Mouse (Mus musculus) brown adipose tissue, adult 24 weeks (tissue): Measurements from ENCODE around the gene Mettl21a. TPM values are rescaled to one million over a fixed set of nuclear protein-coding genes. Genes with fewer than 3 reads are reported as not detected.
"Not testable (repeated sequence)": the region's sequence is repeated elsewhere in the genome, so short reads cannot be mapped to it uniquely, and the experiment has no call there.

ENCODE experiments used
- H3K27ac ChIP-seq: fragments of 200-500 bp; replicated peaks from 2 replicates; pipeline ENCODE4 v1.5.1; 2012; ENCODE audit warnings: low read depth, mild to moderate bottlenecking, low read length
- H3K4me1 ChIP-seq: fragments of 200-500 bp; 2 replicates; pipeline ENCODE4 v1.6.1; 2012; ENCODE audit warnings: low read length, mixed read lengths; ENCODE audit not compliant: control insufficient read depth, insufficient read depth, insufficient read length
- H3K4me3 ChIP-seq: fragments of 200-500 bp; 2 replicates; pipeline ENCODE4 v1.5.1; 2012; ENCODE audit warnings: low read depth, mild to moderate bottlenecking, low read length, moderate library complexity; ENCODE audit not compliant: insufficient read depth
- polyA plus RNA-seq: library from polyadenylated mRNA; stranded (reverse); fragments of >200 nt; gene quantifications from 2 replicates; pipeline ENCODE4 v1.2.4, GENCODE M21; 2012; ENCODE audit not compliant: missing spikeins, insufficient read depth, insufficient read length

Gene Mettl21a
- polyA plus RNA-seq: 4.2 and 4.5 TPM in 2 replicates

- Histone ChIP-seq H3K4me1 (peaks cover 2% of the 10 kb centered on the region), H3K4me3 (peak within 1 kb of the TSS; percentile 84), H3K27ac (peak within 1 kb of the TSS; percentile 91)
These were observed at the start of gene Mettl21a for GRCm38 (mm10) chr1:64616881-64617714. Gene Mettl21a, minus strand, starts transcription at chr1:64617242.

GRCm38 (mm10) chr1:64658876-64659275 lies 41.8 kb upstream of the Mettl21a start:
- peak overlapping the region; percentile 85 for H3K27ac ChIP-seq
- peak overlapping the region; percentile 45 for H3K4me3 ChIP-seq

DNA sequence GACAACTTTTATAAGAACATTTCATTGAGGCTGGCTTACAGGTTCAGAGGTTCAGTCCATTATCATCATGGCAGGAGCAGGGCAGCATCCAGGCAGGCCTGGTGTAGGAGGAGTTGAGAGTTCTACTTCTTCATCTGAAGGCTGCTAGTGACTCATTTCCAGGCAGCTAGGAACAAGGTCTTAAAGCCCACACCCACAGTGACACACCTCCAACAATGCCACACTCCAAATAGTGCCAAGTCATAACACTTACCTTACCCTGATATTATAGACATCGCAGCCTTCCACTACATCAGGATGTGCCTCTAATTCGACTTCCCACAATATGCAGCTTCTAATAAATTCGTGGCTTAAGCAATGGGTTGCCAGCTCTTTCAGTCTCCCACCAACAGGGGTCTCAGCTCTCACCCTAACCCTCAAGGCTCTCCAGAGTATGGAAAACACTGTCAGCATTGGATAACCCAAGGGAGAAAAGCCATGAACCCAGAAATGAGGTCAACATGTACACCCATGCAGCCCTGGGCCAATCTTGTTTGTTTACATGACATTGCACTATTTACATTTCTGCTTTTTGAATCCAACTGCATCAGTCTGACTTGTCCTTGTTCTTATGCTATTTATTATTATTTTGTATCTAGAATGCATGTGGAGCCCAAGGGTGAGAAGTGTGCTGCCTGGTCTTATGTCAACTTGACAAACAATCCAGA lies 39.5 kb upstream of the Mettl21a start:
- no peak overlapping the region for H3K4me3 ChIP-seq
- no peak overlapping the region for H3K27ac ChIP-seq
- H3K4me1 ChIP-seq: 0 out of 2 replicates have a peak, but pooled peaks cover 2% of the 10 kb centered on the region

More at GRCm38 (mm10) chr1:64658876-64659275, 41.8 kb upstream of the Mettl21a start:
- H3K4me1 ChIP-seq: 0 out of 2 replicates have a peak, but pooled peaks cover 2% of the 10 kb centered on the region

GRCm38 (mm10) chr1:64655415-64655814 lies 38.4 kb upstream of the Mettl21a start:
- H3K4me1 ChIP-seq: 0 out of 2 replicates have a peak, but pooled peaks cover 2% of the 10 kb centered on the region
- H3K27ac ChIP-seq: no peak overlapping the region
- H3K4me3 ChIP-seq: no peak overlapping the region

DNA sequence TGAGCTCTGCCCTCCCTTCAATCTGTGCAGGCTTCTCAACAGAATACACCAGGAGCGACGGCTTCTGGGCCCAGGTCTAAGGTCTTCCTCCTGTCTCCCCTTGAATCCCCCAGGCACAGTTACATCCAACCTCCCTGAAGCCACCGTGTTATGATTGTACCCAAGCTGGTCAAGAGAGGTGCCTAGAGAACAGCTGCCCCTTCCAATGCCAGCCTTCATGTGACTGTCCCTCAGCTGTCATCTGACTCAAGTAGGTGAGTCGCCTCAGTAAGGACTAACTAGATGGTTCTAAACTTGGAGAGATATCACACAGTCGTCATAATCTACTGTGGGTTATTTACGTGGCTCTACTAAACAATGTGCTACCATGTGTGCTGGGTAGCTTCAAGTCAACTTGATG lies 36.7 kb upstream of the Mettl21a start:
- no peak overlapping the region for H3K27ac ChIP-seq
- no peaks in the 10 kb centered on the region for H3K4me1 ChIP-seq
- no peak overlapping the region for H3K4me3 ChIP-seq

DNA sequence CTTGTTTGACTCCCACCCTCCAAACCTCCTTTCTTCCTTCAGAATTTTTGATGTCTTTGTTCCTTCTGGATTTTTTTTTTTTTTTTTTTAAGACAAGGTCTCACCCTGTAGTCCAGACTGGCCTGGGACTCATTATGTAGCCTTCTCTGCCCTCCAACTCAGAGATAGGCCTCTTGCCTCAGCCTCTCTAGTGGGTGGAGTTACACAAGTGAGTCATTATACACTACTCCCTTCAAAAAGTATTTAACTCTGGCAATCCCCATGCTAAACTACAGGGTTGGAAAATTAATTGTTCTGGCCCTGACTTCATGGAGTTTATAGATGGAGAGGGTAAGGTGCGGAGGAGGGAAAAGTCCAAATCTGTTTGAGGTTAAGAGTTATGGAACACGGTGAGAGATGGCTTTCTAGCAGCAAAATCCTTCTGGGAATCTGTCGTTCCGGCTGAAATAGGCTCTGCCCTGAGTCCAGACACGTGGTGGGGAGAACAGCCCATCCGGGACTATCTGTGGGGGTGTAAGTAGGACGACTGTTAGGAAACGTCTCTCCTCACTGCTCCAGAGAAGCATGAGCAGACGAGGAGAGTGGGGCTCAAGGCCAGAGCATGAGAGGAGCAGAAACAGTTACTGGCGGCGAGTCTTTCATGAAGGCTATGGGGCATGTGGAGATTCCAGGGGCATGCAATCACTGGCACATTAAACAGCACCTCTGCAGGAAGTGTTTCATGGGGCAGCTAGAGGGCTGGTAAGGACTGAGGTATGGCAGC lies 32.5 kb upstream of the Mettl21a start:
- H3K27ac ChIP-seq: no peak overlapping the region

DNA sequence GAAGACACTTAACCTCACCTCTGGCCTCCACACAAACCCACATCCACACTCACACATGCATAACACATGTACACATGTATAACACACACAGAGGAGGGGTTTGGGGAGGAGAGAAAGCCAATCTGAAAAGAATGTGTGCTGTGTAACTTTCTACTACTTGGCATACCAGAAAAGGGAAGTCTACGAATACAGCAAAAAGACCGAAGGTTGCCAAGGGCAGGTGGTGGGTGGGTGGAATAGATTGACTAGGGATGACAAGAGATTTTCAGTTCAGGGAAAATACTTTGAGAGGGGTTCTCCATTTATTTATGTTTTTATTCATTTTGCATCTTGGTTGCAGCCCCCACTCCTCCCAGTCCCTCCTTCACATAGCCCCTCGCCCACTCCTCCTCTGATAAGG lies 27.5 kb upstream of the Mettl21a start:
- no peaks in the 10 kb centered on the region for H3K4me1 ChIP-seq
- H3K27ac ChIP-seq: no peak overlapping the region
- H3K4me3 ChIP-seq: no peak overlapping the region

More for the DNA sequence above, 32.5 kb upstream of the Mettl21a start:
- H3K4me3 ChIP-seq: no peak overlapping the region
- no peaks in the 10 kb centered on the region for H3K4me1 ChIP-seq

- not testable (repeated sequence) for H3K4me1 ChIP-seq, H3K27ac ChIP-seq, H3K4me3 ChIP-seq
These were observed 25.5 kb upstream of the Mettl21a start for GRCm38 (mm10) chr1:64642541-64642940.

GRCm38 (mm10) chr1:64641069-64641468 lies 24.0 kb upstream of the Mettl21a start:
- Histone ChIP-seq H3K4me3 (no peak overlapping the region), H3K4me1 (no peaks in the 10 kb centered on the region), H3K27ac (no peak overlapping the region)

DNA sequence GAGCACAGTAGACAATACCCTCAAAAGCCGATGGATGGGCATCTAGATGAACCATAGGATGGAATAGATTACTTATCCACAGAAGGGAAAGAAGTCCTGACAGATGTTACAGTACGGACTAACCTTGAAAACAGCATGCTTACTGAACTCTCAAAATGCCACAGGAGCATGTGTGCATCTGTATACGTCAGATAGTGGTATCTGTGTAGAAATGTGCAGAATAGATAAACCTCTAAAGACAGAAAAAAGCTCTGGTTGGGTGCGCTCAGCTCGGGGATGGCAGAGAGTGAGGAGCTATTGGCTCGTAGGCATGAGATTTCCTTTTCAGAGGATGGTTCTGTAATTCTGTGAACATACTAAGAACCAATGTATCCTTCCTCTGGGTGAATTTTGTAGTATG lies 22.2 kb upstream of the Mettl21a start:
- Histone ChIP-seq H3K4me3 (no peak overlapping the region), H3K4me1 (no peaks in the 10 kb centered on the region), H3K27ac (no peak overlapping the region)

DNA sequence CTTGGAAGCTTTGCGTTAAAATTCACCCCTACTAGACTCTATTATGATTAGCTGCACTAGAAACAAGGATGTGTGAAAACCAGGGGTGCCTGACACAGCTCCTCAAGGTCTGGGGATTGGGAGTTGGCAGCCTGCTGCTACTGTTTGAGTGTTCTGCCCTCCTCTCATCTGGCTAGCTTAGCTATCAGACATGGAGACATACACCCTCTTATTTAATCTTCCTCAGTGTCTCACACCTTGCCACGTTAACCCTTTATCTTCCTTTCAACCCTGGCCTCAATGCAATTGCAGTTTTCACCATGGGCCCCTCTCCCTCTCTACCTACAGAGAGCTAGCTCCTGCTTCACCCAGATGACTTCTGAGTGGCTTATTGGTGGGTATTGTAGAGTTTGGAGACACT lies 18.6 kb upstream of the Mettl21a start:
- H3K4me1 ChIP-seq: no peaks in the 10 kb centered on the region
- no peak overlapping the region for H3K4me3 ChIP-seq
- H3K27ac ChIP-seq: no peak overlapping the region

- H3K27ac ChIP-seq: no peak overlapping the region
These were observed 16.2 kb upstream of the Mettl21a start for GRCm38 (mm10) chr1:64633237-64633636.

DNA sequence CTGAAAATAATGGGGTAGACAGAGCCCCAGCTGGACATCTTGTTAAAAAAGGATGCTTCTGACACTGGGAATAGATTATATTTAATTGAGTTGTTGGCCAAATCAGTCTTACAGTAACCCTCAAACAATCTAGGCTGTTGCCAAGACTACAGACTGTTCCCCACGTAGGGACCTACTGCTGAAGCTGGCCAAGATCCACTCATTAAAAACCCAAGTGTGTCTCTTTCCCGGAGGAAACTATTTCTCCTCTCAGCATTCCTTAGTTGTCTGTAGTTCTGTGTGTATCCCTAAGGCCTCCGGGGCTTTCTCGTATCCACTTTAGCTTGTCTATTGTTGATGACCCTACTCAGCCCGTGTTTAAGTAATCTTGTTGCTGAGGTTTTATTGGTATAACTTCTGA lies 14.5 kb upstream of the Mettl21a start:
- no peaks in the 10 kb centered on the region for H3K4me1 ChIP-seq
- no peak overlapping the region for H3K27ac ChIP-seq
- H3K4me3 ChIP-seq: no peak overlapping the region

More at GRCm38 (mm10) chr1:64633237-64633636, 16.2 kb upstream of the Mettl21a start:
- Histone ChIP-seq H3K4me1 (no peaks in the 10 kb centered on the region), H3K4me3 (no peak overlapping the region)

- H3K4me3 ChIP-seq: no peak overlapping the region
- H3K27ac ChIP-seq: no peak overlapping the region
These were observed 8.2 kb upstream of the Mettl21a start for GRCm38 (mm10) chr1:64625214-64625613.

More at GRCm38 (mm10) chr1:64625214-64625613, 8.2 kb upstream of the Mettl21a start:
- no peaks in the 10 kb centered on the region for H3K4me1 ChIP-seq
